Mouse (Mus musculus) heart, adult 2 months (tissue): ENCODE results near the gene Crocc.

ENCODE experiments used
- EP300 ChIP-seq: fragments of 200-500 bp; IDR thresholded peaks from 2 replicates; pipeline ENCODE4 v1.6.1; 2011; ENCODE audit warnings: low read depth, low read length, control low read depth; ENCODE audit not compliant: insufficient read depth
- POLR2A ChIP-seq: fragments of 200-500 bp; IDR thresholded peaks from 2 replicates; pipeline ENCODE4 v1.6.1; 2011; ENCODE audit warnings: mild to moderate bottlenecking, low read depth, low read length, control low read depth; ENCODE audit not compliant: insufficient read depth

DNA sequence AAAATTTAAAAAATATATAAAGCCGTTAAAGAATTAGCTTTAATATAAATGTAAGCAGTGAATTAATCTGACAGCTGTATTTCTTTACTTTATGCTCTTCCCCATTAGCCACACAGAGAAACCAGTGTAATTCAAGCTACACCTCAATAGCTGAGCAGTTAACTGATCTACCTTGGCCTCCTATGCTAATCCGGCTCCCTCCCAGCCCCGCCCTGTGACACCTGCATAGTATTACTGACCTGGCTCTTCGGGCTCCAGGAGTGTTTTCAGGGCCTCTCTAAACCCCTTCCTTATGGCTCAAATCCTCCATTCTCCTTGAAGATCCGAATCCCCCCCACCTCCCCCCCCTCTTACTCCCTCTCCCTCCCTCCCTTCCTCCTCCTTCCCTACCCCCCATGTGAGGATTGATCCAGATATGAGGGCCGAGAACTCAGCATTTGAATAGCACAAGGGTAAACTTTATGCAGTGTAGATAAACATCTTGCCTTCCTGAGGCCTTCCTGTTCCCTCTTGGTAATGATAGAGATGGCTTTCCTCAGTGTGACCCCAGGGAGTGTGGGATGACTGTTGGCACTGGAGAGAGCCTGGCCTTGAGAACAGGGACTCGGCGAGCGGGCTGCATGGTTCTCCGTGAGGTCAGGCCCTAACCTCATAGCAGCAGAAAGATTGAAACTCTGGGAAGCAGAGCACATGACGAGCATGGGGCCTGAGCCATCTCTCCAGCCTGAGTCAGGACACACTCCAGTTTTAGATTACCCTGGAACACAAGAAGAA lies 92.8 kb downstream of the Crocc start:
- TF ChIP-seq EP300 (no peak), POLR2A (no peak)
